Mouse (Mus musculus) megakaryocyte progenitor cell, adult 5-6 weeks (primary cell): ENCODE measurements at regions not wholly inside any gene's neighbourhood (a gene's known extent, or its start where the extent isn't known, plus 50 kb on each side); places are given as distances from the start of the nearest gene placed in this dataset.

Experiments
- ATAC-seq: replicated peaks from 2 replicates; pipeline ENCODE4 v1.8.0; 2016; ENCODE audit warnings: mild to moderate bottlenecking, moderate TSS enrichment, inconsistent platforms; ENCODE audit not compliant: poor library complexity

DNA sequence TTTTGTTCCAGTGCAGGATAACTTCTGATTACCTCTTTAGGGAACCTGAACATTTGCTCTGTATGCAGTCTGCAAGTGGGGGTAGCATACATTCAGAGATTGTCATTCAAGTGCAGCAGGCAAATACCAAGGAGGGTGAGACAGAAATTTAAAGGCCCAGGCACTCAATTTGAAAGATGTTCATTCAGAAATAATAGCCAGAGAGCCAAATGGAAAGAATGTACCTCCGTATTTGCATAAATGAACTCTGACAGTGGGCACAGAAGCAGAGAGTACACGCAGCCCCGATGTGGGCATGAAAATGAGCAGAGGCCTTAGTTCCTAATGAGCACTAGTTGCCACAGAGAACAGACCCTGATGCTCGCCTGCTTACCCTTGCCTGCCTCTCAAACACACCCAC lies 958.8 kb upstream of the Flrt2 start:
- no peak for ATAC-seq

DNA sequence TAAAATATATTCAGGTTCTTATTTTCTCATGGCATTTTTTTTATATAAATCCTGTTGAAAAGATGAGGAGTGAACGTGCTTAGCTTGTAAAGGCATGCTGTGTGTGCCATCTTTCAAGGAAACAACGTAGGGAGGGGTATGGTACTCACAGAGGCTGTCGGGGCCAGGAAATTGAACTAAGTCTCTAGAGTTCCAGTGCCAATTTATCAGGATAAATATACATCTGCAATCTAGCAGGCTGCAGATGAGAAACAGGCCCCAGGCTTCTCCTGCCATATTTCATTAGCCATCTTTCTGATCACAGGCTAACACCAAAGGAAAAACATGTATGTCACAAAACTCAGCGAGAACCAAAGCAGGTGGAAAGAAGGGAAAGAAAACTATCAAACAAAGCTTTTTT lies 954.8 kb upstream of the Flrt2 start:
- no peak for ATAC-seq

DNA sequence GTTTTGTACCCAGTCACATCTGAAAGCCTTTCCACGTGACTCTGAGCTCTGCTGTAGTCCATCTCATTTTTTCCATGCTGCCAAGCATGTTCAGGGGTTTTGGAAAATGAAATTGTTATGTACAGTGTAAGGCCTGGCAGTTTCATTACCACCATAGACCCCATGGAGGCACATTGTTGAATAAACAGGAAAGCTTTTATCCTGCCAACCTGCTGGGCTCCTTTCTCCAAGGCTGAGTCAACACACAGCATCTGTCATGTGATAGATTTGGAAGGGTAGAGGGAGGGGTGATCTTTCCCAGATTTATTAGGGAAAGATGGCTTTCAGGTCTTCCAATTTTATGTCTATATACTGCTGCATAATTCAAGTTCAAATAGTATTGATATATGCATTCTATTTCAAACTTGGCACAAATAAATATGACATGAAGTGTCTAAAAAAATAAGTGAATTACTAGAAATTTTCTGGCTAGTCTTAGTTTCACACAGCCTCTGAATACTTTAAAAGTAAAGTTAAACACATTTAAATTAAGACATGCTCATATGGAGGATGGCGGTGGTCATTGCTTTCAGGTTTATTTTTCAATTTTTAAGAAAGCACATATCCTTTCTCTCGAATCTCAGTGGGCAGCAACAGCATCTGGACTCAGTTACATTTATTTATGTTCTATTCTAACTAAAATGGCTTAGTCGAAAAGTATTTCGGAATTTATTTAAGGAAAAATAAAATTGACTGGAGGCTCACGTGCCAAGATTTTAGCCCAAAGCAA lies 942.1 kb upstream of the Flrt2 start:
- ATAC-seq = no peak

DNA sequence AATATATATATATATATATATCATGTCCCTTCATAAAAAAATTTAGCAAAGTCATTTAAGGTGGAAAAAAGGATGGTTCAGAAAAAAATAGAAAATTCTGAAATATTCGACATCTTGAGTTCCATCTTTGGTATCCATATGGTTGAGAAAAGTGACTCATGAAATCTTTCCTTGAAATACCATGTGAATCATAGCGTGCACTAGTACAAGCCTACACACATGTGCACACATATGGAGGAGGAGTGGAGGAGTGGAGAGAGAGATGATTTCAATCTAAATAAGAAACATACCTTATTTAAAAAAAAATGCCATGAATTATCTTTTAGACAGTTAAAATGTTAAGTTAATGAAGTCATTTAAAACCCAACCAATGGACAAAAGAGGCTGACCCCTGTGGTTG lies 936.3 kb upstream of the Flrt2 start:
- ATAC-seq = no peak

DNA sequence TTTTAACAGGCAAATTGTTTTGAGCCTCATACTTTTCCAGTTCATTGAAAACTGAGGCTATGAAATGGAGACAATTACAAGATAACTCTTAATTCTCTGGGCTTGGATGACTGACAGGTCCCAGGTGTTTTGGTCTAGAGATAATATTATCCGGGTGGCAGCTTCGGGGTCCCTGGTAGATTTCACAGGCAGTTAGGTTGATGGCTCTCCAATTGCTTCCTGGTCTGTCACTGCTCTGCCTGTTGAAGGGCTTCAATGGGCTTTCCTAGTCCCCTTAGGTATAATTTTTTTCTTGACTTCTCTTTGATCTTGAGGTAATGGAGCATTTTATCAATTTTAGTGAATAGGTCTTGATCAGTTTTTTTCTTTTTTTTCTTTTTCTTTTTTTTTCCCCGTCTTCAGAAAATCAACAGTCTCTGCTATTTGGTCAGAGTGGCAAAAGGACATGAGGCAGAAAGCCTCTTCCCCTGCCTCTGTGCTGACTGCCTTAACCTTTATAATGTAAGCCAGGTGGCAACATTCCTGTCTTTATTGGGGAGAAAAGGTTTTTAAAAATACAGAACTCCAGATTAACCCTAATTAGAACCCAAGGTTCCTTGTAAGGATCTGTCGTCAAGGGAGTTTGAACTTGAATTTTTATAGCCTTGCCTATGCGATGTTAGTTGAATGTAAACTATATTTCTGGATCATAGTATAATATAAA lies 896.0 kb upstream of the Flrt2 start:
- no peak for ATAC-seq

DNA sequence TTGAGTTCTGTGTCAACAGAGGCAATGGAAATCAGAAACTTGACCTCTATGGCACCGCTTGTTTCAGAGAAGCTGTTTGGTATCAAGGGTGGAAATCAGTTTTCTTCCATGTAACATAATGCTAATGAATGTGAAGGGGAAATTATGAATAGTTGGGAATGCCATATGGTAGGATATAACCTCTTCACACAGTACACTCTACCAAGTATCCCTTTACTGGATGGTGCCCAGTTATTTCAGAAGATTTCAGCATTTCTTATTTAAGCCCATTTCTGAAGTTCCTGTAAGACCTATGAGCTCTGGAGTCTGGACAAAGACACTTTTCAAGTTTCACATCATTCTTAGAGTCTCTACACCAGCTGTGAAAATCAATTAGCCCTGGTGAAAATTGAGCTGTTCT lies 887.3 kb upstream of the Flrt2 start:
- ATAC-seq = no peak

DNA sequence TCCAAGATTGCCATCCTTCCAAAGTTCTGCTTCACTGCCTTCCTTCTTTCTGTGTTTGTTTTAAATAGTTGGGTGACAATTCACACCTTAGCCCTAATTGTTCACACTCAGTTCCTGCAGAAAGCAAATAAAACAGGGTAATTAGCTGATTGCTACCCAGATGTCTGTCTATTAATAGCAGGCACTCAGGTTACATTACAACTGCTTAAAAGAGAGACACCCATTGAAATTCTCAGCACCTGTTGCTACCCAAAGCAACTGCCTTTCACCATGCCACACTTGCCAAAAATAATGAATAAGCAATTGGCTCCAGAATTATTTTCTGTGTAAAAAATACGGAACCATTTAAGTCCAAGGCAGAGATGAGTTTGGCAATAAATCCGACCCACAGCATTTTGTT lies 860.6 kb upstream of the Flrt2 start:
- ATAC-seq = no peak

DNA sequence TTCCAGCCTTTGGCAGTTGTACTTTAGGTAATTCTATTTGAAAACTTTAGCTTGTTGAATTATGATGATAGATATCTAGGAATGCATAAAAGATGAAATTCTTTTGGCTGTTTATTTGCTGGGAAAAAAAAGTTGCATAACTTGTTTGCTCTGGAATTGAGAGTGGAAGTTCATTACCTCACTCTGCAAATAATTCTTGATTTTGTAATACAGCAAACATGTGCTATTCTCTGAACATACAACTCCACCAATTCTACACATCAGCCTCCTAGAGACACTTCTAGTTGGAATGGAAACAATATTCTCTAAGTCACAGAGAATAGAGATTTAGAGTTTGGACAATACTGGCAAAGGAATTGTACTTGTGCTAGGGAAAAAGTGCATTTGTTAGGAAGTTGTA lies 829.3 kb upstream of the Flrt2 start:
- no peak for ATAC-seq

DNA sequence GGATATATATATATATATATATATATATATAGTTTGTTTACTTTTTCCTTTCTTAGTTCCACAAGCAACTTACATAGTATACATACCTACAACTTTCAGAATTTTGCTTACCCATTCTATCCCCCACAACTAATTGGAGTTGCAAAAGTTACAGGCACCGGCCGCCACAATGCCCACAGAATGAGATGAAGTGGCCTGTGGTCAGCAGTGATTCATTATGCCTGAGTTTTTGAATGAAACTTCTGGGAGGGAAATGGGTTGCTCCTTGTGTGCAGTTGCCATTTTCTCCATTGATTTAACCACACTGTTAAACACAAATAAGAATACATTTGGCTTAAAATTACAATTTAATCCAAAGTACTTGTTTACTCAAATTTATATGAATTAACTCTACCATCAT lies 781.2 kb upstream of the Flrt2 start:
- ATAC-seq = no peak

DNA sequence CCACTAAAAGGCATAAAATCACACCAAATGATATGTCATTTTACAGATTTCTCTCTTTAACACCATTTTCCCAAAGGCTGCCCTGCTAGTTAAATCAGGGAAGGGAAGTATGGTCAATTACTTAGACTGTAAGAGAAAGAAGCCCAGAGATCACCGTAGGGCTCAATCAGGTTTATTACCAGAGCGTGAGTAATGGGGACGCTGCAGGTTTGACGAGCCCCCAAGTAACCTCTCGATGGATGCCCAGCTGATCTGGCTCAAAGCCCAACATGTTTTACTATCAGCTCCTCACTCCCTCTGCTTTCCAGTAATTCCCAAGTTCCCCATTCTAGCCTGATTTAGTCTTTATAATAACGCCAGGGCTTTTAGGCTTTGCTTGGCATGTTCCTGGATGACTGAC lies 749.0 kb upstream of the Flrt2 start:
- ATAC-seq = no peak
